Comparison of ENCODE assay signal across 20 mouse cellular contexts in the genomic region with DNA sequence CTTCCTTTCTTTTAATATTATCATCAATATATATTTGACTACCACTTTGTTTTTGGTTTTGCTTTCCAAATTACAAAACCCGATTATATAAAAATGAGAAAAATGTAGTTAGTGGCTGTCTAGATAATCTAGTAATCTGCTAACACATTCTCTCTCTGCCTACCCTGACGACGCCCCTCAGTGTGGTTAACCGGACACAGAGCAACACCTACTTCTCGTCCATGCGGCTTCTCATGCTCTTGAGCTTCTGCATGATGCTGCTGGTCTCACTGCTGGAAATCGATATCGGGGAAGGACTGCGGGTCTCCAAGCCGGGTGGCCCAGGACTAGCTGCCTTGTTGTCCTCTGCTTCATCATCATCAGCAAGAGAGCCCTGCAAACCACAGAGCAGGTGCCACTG.
"Had no signal": no experiment of that assay in that cellular context is flagged by ENCODE, and none has a peak within 500 bp of the region (broad histone marks: within the 10 kb centered on the region; RNA-seq: fewer than 3 reads in every experiment).

No protein-coding gene starts in this region.

- DNase-seq: lung, adult 18-20 months; lung, embryonic 14.5 days; lung, postnatal 10 days; lung, postnatal 4 days; midbrain, embryonic 14.5 days; retina, postnatal 1 day; right cerebral cortex, adult 18-20 months; right cerebral cortex, postnatal 25 days; right cerebral cortex, postnatal 4 days; spleen, adult 18-20 months; thymus, adult 18-20 months; thymus, postnatal 25 days; thymus, postnatal 4 days had no signal

- H3K4me3 ChIP-seq: megakaryocyte, embryonic 14.5 days; midbrain, embryonic 10.5 days; midbrain, embryonic 12.5 days; myocyte; neural tube, embryonic 13.5 days; neural tube, embryonic 15.5 days had no signal

- H3K4me1 ChIP-seq: megakaryocyte, embryonic 14.5 days; midbrain, embryonic 10.5 days; midbrain, embryonic 12.5 days; neural tube, embryonic 13.5 days; neural tube, embryonic 15.5 days had no signal

- H3K27ac ChIP-seq: midbrain, embryonic 10.5 days; midbrain, embryonic 12.5 days; neural tube, embryonic 13.5 days; neural tube, embryonic 15.5 days had no signal

- ATAC-seq: midbrain, embryonic 16.5 days had no signal

- H3K27me3 ChIP-seq: megakaryocyte, embryonic 14.5 days; midbrain, embryonic 12.5 days; neural tube, embryonic 13.5 days; neural tube, embryonic 15.5 days had no signal

- H3K9ac ChIP-seq: lung, embryonic 14.5 days; midbrain, embryonic 12.5 days; neural tube, embryonic 13.5 days; neural tube, embryonic 15.5 days had no signal

- H3K9me3 ChIP-seq: midbrain, embryonic 12.5 days; neural tube, embryonic 13.5 days; neural tube, embryonic 15.5 days had no signal
